Mouse (Mus musculus) small intestine, adult 2 months (tissue): ENCODE results near the gene Aspm.

Experiments
- CTCF ChIP-seq: fragments of 200-500 bp; IDR thresholded peaks from 2 replicates; pipeline ENCODE4 v1.5.1; 2012; ENCODE audit warnings: low read depth, mild to moderate bottlenecking, control low read depth, inconsistent platforms, low read length, moderate library complexity, mixed read lengths; ENCODE audit not compliant: insufficient replicate concordance, insufficient read length; ENCODE audit errors: extremely low read depth
- POLR2A ChIP-seq: fragments of 200-500 bp; IDR thresholded peaks from 2 replicates; pipeline ENCODE4 v1.6.1; 2012; ENCODE audit warnings: low read depth, mild to moderate bottlenecking, control low read depth, inconsistent platforms, low read length, moderate library complexity

DNA sequence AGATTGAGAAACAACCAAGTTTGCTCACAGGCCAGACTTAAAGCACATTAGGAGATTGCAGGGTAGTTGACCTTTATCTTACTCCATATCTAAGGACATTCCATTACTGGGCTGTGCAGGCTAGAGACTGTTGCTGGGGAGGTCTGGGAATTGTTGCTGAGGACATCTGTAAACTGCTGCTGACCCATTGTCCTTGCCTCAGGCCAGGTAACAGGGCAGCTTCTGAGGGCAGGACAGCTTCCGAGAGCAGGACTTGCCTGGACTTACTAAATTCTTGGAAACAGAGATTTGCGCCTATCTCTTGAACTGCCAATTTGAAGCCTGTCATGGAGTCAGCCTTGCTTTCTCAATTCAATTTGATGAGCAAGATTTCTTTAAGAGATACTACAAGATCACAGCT lies 40.8 kb downstream of the Aspm start:
- TF ChIP-seq CTCF (no peak), POLR2A (no peak)
